Mouse (Mus musculus) layer of hippocampus, adult 11-12 months (tissue): ENCODE measurements around the gene Trim62.
A peak's percentile ranks its signal among the peaks of the same experiment; 100 is the strongest.

Source experiments
- DNase-seq: peaks from one replicate; pipeline ENCODE4 v3.0.0; 2022; ENCODE audit warnings: low spot score

Gene Trim62

DNA sequence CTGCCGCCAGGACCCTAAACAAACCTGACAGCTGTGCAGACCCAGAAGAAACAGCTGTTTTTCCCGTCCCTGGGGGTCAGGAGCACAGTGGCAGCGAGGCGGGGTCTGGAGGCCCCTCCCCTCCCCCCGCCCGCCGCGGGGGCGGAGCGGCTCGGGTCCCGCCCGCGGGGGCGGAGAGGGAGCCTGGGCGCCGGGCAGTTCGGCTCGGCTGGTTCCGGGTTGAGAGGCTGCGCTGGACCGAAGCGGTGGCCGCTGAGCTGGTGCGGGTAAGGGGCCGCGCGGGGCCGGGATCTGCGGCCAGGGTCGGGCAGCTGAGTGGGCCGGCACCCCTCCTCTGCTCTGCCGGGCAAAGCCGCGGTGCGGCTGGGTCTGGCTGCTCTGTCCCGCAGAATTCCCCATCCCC, at the start of gene Trim62:
Trim62 (plus strand) TSS at position 202 of the 403 bp plus-strand sequence.
- peak; percentile 70 for DNase-seq

DNA sequence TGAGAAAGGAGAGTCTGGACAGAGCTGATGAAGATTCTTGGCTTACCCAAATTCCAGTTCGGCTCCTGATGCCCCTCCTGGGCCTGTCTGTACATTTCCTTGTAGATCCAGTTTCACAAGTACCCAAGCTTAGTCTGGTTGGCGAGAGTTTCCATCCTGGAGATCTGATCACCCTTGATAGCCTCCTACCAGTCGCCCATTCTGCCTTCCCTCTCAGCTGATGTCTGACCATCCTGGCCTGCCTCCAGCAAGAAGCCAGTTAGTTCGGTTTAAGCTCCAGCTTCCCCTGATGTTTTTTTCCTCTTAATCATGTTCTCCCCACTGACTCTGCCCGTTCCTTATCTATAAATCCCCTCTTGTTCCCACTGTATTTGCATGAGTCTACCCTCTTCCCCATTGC, 45.2 kb upstream of the Trim62 start:
- DNase-seq: no peak

DNA sequence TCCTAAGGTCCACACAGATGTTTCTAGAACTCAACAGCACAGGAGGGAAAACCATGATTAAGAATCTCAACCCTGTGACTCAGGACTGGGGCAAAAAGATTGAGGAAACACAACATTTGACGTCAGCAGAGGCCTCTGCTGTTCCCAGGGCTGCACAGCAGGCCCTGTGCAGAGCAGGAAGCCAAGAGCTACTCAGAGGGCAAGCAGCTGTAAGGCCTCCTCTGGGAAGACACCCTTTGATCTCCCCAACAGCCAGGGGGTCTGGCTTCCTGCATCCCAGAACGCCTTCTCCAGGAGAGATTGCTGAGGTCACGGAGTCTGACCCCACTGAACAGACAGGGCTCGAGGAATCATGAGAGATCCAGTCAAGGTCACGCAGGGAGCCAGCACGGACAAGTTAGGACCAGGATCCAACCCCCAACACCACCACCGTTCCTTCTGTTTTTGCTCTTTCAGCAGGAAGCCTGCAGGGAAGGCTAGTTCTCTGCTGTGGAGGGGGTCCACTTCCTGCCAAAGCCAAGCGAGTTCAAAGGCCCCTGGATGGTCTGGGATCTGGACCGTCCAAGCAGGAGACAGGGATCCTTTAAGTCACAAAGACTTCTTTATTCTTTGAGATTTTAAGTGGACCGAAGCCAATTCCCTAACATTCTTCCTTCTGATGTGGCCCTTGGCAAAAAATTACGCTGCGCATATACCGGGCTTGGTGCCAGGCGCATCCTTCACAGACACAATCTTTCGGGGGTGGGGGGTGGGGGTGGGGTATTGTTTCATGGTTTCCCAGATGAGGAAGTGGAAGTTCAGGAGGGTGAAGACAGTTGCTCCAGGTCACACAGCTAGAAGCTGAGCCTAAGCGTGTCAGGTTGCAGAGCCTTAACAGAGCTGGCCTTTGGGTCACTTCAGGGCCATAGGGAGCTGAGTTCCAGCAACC, 43.3 kb upstream of the Trim62 start:
- DNase-seq: peak; percentile 11

DNA sequence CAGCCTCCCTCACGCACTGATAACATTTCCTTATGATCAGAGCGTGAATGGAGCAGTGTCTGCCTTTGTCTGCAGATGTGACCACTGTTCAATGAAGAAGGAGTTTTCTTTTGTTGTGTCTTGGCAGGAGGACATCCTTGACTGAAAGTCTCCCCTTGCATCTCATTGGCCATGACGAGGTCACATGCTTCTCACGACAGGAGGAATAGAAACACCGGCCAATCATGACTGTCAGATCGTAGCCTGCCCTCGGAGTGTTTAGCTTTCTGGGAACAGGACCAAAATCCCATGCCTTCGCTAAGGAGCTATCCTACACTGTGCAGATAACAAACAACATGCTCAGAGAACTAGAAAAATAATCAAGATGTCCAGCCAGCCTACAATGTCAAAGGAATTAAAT, 42.1 kb upstream of the Trim62 start:
- DNase-seq: no peak

DNA sequence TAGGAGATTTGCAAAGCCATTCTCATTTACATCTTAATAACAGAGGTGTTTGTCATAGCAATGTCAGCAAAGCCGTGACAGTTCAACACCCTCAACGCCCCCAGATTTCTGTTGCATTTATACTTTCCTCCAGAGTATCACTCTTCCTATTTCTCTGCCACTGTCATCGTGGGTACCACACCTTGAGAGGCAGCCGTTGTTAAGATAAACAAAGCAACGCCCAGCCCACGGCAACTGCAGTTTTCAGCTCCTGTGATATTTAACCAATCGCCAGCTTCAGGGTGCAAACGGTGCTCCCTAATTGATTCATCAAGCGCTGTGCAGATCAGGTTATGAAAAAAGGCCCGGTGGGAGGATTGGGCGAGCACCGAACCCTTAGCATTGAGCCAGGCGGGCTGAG, 38.8 kb upstream of the Trim62 start:
- DNase-seq: no peak

DNA sequence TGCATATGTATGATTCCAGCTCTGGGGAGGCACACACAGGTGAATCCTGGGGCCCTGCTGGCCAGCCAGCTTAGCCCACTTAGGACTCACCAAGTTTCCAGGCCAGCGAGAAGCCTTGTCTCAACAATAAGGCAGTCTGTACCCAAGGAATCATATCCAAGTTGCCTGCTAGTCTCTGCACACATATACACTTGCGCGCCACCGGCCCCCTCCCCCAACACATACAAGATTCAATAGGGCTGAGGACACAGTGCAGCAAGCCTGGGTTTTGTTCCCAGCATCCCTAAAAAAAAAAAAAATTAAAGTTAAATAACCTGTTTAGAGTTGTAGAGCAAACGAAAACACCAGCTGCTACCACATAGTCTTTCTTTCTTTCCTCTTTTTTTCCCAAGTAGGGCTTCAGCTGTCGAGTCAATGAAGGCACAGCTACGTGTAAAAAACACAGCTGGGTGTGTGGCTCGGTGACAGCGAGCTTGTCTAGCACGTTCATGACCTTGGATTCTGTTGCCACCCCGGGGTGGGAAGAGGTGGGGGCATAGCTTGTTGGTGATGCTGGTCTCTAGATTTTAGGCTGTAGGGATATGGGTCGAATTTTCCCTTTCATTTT, 37.9 kb upstream of the Trim62 start:
- DNase-seq: no peak

DNA sequence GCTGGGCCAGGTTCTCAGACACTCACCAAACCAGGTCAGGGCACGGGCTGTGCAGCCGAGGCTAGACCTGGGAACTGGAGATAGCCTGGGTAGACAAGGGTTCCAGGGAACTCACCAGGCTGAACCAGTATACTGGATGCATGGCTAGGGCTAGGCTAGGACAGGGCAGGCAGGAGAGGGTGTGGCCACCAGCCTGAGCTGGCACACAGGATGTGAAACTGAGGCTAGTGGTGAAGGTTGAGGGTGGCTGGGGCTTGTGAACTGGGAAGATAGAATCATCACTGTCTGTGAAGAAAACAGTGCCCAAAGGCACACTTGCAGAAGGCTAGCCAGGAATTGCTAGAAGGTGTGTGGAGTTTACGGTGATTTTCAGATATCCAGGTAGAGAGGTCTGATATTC, 34.4 kb upstream of the Trim62 start:
- DNase-seq: no peak

DNA sequence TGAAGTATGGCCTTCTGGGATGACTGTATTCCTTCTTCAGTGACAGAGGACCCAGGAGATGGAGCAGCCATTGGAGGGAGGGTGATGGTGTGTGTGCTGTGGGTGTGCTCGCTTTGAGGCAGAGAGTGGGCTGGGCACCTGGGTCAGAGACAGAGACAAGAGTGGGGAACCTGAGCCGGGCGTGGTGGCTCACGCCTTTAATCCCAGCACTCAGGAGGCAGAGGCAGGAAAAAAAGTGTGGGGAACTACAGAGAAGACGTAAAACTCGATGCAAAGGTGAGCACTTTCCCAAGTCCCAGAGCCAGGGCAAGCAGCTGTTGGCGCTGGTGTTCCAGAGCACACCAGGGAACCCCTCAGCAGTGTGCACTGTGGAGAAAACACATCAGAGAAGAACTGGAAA, 33.7 kb upstream of the Trim62 start:
- DNase-seq: no peak

DNA sequence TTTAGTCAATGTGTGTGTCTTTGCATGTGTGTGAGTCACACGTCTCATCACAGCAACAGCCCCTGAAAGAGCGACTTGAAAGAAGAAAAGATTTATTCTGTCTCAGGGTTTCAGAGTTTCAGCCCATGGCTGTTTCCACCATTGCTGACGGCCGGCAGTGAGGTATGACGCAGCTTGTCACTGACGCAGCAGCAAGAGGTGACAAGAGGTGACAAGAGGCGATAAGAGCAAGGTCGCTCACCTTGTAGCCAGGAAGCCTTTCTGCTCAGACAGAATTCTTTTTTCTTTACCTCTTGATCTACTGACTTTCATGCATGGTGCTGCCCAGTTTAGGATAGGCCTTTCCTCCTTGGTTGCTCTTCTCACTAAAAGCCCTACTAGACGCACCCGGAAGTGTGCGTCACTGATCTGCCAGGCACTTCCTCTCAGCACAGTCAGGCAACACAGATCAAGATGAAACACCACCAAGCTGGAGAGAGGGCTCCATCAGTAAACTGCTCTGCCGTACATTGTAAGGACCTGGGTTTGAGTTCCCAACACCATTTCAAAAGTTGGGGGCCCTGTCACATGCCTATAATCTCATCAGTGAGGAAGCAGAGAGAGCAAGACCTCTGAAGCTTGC, 31.0 kb upstream of the Trim62 start:
- DNase-seq: no peak

DNA sequence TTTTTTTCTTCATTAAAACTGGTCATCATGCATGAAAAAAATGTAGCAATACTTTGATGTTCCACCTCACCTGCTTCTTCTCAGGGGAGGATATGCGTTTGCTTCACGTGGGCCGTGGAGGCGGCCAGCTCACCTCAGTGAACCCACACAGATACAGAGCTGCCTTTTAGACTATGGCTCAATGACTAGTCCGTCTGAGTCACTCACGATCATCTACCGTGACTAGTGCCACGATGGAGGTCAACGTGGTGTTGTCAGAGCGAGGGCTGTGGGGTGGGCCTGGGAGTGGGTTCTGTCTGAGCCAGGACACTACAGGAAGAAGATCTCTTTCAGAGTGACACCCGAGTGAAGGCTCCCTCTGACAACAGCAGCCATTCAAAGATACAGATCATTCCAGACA, 30.3 kb upstream of the Trim62 start:
- DNase-seq: no peak

DNA sequence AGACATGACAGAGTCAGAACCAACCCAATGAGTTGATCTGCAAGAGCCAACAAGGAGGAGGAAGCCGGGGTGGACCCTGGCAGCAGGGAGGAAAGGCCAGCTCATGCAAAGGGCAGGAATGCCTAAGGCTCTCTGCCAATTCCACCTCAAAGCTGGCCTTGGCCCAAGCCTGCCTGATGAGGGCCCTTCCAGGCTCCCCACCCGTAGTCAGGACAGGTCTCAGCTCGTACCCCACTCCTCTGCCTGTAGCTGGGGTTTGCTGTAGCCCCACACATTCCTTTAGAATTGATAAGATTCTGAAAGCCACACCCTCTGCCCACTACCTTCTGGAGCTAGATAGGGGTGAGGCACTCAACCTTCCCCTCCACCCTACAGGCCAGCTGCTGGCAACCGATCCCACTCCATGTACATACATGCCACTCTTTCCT, 27.8 kb upstream of the Trim62 start:
- DNase-seq: no peak

DNA sequence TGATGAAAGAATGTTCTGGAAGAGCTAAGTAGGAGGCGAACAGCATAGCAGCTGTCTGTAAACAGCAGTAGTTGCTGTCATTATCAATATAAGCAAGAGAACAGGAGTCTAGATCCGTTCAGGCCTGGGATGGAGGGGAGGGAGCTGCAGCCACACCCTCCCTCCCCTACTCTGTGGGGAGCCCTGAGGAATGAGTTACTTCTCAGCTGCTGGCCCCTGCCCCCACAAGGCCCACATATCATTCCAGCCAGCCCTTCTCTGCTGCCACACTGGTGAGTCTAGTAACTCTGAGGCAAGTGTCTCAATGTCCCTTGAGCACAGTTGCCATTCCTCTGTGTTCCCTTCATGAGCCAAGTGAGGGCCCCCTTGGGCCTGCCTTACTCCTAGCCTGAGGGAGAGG, 26.2 kb upstream of the Trim62 start:
- DNase-seq: no peak

DNA sequence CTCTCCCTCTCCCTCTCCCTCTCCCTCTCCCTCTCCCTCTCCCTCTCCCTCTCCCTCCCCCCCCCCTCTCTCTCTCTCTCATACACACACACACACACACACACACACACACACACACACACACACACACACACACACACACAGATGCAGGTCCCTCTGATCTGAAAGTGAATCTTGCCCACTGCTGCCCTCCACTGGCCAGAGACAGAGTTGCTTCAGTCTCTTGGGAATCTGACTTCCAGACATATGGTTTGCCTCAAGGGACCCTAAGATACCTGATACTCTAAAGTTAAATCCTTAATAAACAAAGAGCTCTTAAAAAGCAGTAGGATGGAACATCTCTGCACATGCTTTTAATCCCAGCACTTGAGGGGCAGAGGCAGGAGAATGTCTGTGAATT, 25.2 kb upstream of the Trim62 start:
- peak; percentile 76 for DNase-seq

DNA sequence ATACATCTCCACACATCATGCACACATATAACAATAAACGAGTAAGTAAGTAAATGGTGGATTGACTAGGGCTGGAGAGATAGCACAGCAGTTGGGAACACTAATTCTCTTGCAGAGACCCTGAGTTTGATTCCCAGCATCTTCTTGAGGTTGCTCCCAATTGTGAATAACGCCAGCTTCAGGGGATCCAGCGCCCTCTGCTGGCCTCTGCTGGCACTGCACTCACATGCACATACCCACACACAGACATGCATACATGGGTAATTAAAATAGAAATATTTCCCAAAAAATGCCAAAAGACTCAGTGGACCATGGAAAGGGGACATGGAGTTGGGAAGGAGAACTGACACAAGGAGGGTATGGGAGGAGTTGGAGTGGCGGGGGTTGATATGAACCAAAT, 24.5 kb upstream of the Trim62 start:
- DNase-seq: no peak

DNA sequence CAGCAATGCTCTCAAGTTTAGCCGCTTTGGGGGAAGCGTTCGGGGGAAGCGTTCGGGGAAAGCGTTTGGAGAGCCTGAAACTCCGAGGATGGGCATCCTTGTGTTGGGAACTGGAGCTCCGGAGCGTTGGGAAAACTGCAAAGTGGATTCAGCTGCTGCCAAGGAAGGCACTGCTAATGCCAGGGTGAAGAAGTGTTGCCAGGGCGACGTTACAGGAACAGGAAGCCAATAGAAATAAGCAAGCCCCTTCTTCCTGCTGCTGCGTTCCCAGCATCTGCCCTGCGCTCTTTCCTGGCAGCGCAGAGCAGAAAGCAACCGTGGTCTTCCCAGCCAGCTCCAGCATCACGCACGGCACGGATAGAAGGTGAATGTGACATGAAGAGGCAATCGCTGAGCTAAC, 10.4 kb upstream of the Trim62 start:
- DNase-seq: peak; percentile 37

DNA sequence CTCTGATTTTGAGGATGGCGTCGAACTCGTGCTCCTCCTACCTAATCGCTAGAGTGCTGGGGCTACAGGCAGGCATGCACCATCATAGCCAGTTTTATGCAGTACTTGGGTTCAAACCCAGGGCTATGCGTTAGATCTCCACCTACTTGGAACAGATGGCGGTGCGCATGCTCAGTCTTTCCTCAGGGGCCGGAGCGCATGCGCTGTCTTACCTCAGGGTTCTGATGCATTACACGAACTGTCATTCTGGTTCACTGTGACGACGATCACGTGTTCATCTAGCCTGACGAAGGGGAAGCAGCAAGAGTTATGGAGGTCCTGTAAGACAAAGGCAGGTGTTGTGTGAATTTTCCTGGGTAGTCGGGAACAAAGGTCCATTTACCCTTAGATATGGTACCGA, 9.3 kb upstream of the Trim62 start:
- no peak for DNase-seq

DNA sequence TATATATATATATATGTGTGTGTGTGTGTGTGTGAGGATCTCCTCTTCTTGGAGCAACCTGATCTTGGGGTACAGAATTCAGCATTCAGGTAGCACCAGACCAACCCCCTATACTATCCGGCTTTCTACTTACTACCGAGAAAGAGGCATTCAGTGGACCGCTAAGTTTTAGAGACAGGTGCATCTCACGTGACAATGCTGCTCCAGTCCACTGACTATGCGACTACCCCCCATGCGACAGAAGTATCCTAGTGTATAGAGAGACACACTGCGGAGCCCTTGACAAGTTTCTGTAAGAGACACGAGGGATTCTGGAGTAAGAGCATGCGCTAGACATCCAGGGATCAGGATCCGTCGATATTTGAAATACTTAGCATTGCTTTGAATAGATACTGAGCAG, 7.9 kb upstream of the Trim62 start:
- no peak for DNase-seq

DNA sequence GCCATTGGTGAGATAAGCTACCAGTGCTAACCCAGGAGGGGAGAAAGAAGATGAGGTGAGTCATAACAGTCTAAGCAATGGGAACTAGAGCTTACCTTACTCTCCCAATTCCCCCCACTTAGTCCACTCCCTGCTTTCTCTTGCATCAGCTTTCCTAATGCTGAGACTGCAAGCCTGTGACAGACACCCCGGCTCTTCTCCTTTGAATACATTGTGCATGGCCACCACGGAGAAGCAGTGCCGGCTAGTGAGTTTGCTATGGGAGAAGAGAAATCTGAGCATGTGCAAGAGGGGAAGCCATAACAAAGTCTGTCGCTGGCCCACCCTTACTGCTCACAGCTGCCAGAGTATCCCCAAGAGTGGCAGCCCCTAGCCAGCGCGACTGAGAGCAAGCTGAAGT, 5.9 kb upstream of the Trim62 start:
- DNase-seq: no peak

DNA sequence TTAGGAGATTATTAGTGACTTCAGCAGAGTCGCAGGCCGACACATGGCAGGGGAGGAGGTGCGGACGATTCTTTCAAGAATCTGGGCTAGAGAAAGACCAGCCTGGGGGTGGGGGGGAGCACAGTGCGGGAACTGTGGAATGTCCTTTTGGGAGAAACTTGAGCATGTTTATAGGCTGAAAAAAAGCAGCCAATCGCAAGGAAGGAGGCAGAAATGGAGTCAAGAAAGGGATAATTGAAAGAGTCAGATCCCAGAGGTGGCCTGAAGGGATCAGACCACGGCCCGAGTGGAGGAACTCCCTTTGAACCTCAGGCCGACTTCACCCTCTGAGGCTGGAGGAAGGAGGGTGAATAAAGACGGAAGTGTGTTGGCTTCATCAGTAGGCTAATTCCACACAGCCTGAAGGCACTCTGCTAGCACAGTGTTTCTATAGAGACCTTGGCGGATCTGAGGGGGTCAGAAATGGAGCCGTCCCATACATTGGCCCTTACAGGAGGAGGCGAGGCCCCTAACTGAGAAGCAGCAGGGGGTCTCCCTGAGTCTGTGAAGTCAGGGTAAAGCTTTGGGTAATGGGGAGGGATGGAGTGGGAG, 4.4 kb upstream of the Trim62 start:
- no peak for DNase-seq

DNA sequence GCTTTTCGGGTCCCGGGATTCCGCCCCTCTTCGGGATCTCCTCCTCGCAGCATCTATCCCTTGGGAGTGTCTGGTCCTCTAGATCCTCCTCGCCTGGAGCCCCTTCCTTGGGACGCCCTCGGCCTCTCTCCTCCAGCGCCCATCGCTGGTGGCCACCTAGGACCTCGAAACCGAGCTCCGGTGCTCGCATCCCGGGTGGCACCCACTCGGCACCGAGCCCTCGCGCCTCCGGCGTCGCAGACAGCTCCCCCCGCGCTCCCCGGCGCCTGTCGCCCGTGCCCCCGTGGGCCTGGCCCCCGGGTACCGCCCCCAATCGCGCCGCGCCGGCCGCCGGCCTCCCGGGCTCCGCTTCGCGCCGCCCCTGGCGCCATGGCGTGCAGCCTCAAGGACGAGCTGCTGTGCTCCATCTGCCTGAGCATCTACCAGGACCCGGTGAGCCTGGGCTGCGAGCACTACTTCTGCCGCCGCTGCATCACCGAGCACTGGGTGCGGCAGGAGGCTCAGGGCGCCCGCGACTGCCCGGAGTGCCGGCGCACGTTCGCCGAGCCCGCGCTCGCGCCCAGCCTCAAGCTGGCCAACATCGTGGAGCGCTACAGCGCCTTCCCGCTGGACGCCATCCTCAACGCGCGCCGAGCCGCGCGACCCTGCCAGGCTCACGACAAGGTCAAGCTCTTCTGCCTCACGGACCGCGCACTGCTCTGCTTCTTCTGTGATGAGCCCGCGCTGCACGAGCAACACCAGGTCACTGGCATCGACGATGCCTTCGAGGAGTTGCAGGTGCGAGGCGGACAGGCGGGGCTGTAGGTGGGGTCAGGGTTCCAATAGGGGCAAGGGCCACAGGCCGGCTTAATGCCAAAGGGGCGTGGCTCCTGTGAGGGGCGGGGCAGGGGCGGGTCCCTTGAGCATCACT, 676 bp downstream of the Trim62 start:
- no peak for DNase-seq

DNA sequence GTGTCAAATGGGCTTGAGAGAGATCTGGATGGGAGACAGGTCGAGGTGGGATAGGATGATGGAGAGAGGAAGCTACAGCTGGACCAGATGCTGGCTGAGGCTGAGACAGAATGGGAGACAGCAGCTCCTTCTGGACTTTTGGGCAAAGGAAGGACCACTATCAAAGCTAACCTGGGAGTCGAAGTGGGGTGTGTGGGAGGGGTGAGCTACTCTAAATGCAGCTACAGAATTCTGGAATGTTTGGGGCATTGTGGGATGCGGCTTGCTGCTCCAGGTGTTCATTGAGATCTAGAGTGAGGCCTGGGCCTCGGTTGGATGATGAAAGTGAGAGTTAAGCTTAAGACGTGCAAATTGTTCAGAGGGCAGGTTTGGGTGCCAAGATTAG, 1.3 kb downstream of the Trim62 start:
- no peak for DNase-seq

DNA sequence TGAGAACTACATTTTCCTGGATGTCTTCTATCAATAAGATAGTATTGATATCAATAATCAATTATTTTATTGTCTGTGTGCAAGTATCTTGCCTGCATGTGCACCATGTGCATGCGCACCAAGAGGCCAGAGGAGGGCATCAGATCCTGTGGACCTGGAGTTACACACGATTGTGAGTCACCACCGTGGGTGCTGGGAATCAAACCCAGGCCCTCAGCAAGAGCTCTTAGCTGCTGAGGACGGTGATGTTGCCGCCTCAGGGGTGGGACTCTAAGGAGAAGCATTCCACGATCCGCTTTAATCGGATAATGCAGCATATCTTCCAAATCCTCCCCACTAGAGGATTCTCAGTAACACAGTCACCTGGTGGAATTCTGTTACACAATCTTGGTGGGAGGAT, 2.2 kb downstream of the Trim62 start:
- no peak for DNase-seq
